Mouse (Mus musculus): ENCODE measurements at regions not wholly inside any gene's neighbourhood (a gene's known extent, or its start where the extent isn't known, plus 50 kb on each side); places are given as distances from the start of the nearest gene placed in this dataset.

- no peak for TF ChIP-seq POLR2A (IDR thresholded peaks at IDR 0.05; ENCODE audit: low read depth, low read length)
- TF ChIP-seq CTCF (IDR thresholded peaks at IDR 0.05; ENCODE audit: borderline replicate concordance, insufficient read depth, low read length): no peak
These were observed 142.9 kb upstream of the Pfn2 start for GRCm38 (mm10) chr3:57990738-57991137.
